Mouse (Mus musculus): Measurements from ENCODE around the gene Havcr1.
A peak's percentile ranks its signal among the peaks of the same experiment; 100 is the strongest.
"Not testable (repeated sequence)": the region's sequence is repeated elsewhere in the genome, so short reads cannot be mapped to it uniquely, and the experiment has no call there.

The Havcr1 gene

DNA sequence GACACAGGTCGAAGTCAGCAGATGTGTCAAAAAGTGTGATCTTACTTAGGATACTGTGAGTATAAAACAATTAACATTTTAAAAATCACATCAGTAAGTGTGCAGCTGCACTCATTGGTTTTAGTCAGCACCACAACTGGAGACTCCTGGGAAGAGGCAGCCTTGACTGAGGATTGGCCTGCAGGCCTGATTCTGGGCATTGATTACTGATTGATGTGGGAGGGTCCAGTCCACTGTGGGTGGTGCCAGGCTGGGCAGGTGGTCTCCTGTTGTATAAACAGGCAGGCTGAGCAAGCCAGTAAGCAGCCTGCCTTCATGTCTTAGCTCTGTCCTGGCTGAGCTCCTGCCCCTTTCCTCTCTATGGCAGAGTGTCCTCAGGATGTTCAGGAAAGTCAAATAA is at the start of gene Havcr1:
Gene Havcr1, plus strand, starts transcription at position 5 of the 400 bp plus-strand sequence.
- DNase-seq (ENCODE audit: low spot score in 2 of 2), result not testable (repeated sequence)

DNA sequence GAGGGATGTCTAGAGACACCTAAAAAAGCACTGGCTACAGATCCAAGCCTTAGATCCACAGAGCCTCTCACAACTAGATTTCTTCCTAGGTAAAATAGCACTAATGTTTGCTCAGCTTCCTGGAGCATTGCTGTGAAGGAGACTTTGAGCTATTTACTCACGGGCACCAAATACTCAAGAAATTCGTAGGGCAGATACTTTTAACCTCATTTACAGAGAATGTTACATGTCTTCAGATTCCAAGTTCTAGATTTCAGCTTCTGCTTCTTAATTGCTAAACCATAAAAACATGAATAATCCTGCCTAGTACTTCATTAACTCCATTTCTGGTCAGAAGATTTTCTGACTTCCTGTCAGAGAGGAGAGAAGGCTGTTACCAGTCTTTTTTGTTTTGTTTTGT is 44.7 kb upstream of the Havcr1 start:
- no peak for DNase-seq (ENCODE audit: low spot score in 2 of 2)

DNA sequence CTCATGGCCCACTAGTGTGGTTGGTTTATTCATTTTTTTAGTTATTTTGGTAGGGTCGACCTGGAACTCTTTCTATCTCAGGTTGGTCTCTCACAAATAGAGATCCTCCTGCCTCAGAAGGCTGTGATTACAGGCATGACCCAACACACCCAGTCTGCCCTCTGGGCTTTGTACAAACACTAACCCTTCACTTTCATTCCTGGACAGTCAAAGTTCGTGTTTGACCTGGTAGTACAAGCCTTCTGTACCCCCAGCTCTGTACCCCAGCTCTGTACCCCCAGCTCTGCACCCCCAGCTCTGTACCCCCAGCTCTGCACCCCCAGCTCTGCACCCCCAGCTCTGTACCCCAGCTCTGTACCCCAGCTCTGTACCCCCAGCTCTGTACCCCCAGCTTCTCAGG is 39.0 kb upstream of the Havcr1 start:
- DNase-seq (ENCODE audit: low spot score in 2 of 2), result not testable (repeated sequence)

DNA sequence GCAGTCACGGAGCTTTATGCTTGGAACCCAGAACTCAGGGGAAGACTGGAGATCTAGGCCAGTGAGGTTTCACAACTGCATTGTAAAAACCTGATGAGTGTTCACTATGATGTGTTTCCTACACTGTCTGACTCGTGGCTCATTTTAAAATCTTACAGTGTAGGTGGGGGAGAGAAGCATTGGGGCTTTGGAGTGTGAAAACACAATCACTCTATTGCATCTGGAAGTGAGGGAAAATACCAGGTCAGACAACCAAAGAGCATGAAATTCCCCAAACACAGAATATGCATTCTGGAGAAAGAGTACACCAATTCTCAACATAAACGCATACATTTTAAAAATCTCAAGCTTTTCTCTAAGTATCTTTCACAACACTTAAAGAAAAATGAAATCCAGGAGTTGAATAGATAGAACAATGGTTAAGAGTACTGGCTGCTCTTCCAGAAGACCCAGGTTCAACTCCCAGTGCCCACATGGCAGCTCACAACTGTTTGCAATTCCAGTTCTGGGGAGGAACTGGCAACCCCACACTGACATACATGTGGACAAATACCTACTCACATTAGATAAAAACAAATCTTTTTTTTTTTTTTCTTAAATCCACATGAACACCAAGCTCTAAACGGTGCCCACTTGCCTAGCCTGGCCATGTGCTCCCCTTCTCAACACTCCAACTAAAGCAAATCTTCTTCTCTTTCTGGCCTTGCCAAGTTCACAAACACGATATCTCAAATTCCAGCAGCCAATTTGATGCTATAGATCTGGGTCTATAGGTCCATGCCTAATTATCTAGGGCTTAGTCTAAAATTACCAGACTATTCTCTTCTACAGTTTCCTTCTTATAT is 37.2 kb upstream of the Havcr1 start:
- no peak for DNase-seq (ENCODE audit: low spot score in 2 of 2)

DNA sequence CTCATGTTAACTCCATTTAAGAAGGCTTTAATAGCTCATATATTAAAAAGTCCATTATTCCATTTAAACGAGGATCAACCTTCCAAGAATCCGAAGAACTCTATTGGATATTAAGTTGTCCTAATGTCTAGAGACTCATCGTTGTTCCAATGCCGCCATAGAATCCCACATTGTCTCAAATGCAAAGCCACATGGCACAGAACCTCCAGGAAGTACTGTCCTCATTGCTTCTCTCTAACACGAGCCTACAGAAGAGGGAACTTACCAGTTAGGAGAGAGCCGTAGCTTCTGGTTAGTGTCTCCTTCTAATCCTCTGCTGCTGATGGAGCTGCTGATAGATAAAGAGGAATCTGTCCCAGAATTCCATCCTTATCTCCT is 36.6 kb upstream of the Havcr1 start:
- no peak for DNase-seq (ENCODE audit: low spot score in 2 of 2)

DNA sequence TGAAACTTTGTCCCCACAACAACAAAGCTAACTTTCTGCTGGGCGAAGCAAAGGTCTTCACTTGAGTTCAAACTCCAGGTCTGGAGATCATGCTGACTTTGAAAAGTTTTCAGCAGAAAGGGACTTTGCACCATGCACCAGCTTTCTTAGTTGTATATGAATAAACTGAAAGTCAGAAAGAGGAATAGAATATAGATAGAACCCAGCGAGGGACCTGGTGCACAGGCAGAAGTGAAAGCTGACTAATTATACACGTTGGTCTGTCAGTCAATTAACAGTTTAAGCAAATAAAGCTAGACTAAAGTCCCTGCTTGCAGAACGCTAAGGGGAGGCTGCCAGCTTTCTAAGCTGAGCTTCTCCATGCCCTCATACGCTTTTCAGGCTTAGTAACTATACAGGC is 36.0 kb upstream of the Havcr1 start:
- no peak for DNase-seq (ENCODE audit: low spot score in 2 of 2)

DNA sequence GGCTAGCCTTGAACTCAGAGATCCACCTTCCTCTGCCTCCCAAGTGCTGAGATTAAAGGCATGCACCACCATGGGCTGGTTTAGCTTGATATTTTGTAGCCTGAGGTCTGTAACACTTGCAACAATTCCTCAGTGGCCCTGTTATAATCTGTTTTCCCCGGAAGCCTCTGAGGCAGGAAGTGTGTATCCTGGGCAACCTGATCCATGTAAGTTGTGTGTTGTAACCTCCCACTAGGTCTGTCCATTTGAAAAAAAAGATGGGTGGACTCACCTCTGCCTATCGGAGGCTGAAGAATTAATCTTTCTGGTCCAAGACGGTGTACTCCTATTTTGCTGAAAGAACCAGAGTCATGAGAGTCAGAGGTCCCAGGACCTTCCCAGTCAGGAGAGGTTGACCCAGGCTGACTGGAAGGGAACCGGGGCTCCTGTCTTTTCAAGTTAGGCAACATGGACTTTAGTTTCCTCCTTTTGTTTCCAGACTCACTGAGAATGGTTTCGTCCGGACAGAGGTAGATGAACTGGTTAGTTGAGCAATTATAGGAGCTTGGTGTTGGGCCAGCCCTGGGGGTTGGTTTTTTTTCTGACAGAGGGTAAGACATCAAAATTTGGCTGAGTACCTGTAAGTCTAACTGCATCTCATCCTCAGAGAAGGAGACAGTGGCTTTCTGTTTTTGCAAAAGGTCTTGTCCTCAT is 28.1 kb upstream of the Havcr1 start, which contains the start of gene Timd2:
Gene Timd2, minus strand, starts transcription at position 398 of the 693 bp plus-strand sequence.
- DNase-seq (ENCODE audit: low spot score in 2 of 2), result no peak

DNA sequence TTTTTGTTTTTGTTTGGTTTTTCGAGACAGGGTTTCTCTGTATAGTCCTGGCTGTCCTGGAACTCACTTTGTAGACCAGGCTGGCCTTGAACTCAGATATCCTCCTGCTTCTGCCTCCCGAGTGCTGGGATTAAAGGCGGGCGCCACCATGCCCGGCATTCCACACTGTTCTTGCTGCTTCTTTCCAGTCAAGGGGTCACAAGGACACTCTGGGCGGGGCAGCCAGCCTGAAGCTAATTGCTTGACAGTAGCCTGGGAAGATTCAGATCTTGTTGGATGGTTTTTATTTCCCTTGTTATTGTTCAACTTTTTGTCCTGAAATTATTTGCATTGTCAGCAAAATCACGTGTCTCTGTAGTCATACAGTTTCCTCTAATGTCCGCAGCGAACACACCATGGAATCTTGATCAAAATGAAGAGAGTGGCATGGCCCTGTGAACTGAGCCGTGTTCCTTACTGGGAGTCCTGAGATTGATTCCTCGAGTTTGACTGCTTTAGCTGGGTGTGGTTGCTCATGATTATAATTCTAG is 3.3 kb upstream of the Havcr1 start:
- DNase-seq (ENCODE audit: low spot score in 2 of 2), result no peak

DNA sequence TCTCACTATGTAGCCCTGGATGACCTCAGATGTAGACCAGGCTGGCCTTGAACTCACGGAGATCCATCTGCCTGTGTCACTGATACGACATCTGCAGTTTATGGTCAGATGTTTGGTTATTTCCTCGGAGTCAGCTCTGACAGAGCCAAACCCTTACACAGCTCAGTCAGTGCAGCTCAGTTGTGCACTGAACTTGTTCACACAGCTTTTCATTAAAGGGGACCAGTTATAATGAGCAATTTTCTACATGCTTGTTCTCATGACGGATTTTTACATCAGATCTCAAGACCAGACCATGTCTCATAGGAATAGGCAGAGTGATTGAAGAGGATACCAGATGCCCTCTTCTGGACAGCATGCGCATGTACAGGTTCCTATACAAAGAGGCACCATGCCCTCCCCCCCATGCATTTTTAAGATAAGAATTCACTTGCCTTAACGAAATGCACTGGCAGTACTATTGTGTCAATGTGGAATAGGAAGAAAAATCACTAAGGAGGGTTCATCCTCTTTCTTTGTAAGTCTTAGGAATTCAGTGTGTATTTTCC is 1.6 kb upstream of the Havcr1 start:
- DNase-seq (ENCODE audit: low spot score in 2 of 2), result peak; percentile 56 to 67

DNA sequence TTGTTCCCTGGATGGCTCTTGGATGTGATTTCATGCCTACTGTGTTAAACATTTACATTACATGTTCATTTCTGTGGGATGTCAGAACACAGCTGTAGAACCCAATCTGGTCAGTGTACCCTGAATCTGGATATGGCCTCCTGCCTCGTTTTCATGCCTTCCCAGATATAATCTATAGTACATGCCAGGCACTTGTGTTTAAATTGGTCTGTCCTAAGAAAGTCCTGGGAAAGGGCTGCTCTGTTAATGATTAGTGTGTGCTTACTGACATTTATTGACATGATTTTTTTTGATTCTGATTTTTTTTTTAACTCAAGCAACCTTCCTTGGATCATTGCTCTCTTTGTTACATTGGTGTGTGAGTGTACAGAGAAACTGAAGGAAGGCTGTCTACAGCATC is 263 bp upstream of the Havcr1 start:
- no peak for DNase-seq (ENCODE audit: low spot score in 2 of 2)

DNA sequence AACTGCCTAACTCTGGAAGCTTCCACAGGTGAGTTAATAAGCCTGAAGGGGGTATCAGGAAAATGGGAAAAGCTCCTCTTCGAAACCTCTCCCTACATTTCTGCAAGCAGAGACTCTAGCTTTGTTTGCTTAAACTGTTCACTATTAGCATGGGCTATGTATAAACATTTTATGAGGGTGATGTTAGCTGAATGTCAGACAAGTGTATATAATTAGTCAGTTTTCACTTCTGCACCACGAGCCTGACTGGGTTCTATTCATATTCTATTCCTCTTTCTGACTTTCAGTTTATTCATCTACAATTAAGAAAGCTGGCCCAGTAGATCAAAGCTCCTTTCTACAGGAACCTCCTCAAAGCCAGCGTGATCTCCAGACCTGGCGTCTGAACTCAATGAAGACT is 4.6 kb downstream of the Havcr1 start:
- no peak for DNase-seq (ENCODE audit: low spot score in 2 of 2)

DNA sequence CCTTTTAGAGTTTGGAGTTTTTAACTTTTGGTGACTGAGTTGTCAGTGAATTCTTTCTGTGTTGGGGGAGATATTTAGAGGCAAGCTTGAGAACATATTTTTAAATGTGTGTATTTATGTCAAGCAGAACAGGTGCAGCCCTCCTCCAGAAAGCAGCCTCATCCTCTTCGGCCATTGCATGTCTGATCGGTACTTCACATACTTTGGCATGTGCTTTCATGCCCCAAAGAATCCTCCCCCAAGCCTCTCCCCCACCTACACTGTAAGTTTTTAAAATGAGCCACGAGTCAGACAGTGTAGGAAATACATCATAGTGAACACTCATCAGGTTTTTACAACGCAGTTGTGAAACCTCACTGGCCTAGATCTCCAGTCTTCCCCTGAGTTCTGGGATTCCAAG is 6.0 kb downstream of the Havcr1 start:
- DNase-seq (ENCODE audit: low spot score in 2 of 2), result no peak

DNA sequence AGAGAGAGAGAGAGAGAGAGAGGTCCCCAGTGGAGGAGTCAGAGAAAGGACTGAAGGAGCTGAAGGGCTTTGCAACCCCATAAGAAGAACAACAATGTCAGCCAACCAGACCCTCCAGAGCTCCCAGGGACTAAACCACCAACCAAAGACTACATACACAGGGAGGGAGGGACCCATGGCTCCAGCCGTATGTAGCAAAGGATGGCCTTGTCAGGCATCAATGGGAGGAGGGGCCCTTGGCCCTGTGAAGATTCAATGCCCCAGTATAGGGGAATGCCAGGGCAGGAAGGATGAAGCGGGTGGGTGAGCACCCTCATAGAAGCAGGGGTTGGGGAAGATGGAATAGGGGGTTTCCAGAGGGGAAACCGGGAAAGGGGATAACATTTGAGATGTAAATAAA is 6.8 kb downstream of the Havcr1 start:
- DNase-seq (ENCODE audit: low spot score in 2 of 2), result no peak

DNA sequence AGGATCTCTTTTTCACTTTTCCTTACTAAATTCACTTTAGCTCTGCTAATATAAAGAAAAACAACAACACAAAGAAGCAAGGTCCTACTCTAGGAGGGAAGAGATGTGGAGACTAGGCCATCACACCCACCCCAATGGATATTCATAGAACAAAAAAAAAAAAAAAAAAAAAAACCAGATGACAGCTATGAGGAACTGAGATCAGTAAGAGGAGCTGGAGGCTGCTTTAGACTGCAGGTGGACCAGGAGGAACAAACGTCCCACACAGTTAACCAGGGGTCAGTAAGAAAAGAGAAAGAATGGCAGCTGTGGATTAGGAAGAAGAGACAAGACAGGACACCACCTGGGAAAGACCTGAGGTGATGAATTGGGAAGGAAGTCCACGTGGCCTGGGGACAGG is 13.1 kb downstream of the Havcr1 start:
- DNase-seq (ENCODE audit: low spot score in 2 of 2), result no peak

DNA sequence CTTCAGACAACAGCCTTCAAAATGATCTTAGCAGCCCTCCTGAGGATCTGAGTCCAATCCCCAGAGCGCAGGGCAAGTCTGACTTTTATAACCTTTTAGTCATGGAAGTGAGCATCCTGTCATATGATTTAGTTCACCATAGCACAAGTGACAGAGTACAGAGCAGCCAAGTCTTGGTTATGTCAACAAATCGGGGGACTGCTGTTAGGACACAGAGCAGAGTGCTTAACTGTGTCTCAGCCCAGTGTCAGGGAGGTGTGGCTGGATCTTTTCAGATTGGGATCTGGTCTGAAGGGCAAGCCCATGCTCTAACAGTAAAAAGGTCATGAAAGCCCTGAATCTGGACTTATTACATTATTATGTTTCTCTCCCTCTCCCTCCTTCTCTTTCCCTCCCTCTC is 18.8 kb downstream of the Havcr1 start:
- no peak for DNase-seq (ENCODE audit: low spot score in 2 of 2)

DNA sequence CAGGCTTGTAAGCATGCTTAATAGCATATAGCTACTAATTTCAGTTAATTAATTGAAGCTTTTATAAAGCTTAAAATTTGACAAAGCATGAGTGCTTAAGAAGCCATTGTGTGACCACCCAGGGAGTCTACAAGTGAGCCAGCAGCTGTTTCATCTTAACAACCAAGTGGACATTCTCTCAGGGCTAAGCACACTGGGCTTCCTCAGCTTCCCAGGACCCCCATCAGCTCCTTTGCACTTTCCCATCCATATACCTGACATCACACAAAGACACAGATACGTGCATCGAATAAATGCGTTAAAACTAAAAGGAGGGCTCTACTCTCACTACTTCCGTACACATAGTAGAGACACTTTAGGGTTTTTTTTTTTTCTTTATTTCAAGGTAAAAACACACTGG is 19.8 kb downstream of the Havcr1 start:
- no peak for DNase-seq (ENCODE audit: low spot score in 2 of 2)

DNA sequence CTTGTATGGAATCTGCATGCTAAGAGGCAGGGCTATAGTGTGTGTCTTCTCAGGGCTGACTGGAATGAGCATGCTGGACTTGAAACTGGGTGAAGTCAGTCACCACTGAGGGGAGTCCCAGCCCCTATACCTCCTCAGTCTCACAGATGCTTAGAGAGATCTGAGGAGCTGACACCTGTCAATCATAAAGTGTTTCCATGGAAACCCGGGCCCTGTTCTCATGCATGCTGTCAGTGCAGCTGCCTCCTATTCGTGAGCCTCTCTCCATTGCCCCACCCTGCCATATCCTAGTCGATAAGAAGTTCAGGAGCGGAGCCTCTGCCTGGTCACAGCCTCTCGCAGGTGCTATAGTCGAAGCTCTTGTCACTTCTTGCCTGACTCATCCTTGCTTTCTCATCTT is 20.8 kb downstream of the Havcr1 start:
- DNase-seq (ENCODE audit: low spot score in 2 of 2), result not testable (repeated sequence)

DNA sequence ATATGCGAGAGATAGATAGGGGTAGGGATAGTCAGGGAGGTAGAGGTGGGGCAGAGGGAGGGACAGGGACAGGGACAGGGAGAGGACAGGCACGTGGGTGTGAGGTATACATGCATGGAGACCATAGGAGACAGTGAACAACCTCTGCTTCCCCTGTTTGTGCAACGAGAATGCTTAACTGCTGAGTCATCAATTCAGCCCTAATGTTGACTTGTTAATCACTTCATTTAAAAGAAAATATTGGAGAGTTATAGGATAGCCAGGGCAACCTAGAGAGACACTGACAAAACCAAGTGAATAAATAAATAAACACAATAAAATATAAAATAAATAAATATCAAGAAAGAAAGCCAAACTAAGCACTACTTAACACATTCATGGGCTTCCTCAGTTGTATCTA is 42.0 kb downstream of the Havcr1 start:
- no peak for DNase-seq (ENCODE audit: low spot score in 2 of 2)

DNA sequence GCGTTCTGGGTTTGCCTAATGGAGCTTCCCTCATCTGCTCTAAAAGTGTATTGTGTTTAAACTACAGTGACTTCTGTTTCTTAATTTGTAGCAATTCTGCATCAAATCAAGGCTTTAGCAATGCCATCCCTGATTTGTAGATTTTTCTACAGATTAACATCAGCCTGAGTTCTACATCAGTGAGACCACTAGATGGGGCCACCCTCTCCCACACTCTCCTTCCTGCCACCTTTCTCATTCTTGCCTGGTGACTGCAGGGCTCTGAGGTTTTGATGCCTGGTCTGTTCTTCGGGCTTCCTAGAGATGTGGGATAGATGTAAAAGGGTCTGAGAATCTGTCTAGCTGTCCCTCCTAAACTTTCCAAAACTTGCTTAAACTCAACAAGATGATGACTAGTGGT is 44.9 kb downstream of the Havcr1 start:
- DNase-seq (ENCODE audit: low spot score in 2 of 2), result no peak

DNA sequence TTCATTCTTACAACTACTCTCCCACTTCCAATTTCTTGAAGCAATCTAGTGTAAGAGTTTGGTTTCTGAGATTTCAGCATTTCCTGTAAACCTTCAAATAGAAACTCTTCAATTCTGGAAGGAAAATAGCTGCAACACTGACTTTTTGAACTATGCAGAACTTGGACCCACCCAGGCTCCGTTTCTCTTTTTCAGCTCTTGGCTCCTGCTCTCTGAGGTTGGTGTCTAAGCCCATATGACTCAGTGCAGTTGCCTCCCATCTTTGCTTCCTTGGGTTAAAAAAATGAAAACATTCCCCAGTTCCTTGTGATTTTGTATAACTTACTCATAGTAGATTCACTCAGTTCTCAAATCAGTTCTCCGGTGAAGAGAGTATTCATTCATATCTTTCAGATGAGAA is 69.6 kb downstream of the Havcr1 start:
- DNase-seq (ENCODE audit: low spot score in 2 of 2), result no peak

DNA sequence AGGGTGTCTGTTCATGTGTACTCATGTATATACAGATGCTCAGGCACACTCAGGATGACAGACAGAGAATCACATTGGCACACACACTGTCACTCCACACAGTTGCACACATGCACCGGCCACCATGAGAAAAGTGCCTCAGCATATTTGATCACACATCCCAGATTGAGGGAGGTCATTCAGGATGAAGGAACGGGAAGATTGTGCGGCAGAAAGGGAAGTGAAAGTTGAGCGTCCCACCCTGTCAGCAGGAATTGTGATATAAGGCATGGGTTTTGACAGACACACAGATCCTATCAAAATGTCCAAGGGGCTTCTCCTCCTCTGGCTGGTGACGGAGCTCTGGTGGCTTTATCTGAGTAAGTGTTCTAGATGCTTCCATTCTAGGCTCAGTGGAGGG is 75.6 kb downstream of the Havcr1 start, which contains the start of gene Timd4:
Gene Timd4, plus strand, starts transcription at position 290 of the 400 bp plus-strand sequence.
- no peak for DNase-seq (ENCODE audit: low spot score in 2 of 2)

DNA sequence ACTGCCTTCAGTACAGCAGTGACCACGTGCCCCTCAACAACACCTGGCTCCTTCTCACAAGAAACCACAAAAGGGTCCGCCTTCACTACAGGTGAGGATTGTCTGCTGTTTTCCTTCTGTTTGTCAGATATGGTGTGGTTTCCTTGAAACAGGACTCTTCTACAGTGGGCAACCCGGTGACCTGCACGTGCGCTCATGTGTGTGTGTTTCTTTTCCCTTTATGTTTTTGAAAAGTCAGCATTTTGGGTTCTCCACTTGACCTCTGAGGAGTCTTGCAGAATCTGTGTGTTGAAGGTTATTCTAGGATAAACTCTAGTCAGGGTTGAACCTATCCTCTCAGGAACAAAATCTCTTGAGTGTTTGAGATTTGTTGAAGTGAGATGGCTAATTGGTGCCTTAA is 82.8 kb downstream of the Havcr1 start:
- no peak for DNase-seq (ENCODE audit: low spot score in 2 of 2)

DNA sequence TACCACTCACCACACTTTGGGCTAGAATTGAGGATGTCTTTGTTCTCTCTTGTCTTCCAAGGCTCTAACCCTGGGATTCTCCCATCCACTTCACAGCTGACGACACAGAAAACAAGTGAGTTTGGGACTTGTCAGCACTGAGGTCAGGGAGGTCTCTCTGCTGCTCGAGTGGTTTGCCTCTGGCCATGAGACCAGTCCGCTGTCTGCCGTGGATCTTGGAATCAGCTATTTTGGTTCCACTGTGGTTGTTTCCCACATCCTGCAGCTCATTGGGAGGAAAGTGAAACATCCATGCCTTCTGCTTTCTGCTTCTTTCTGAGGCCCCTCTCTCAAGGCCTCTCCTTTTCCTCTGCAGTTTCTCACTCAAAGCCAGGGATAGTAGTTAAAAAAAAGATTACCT is 85.0 kb downstream of the Havcr1 start:
- no peak for DNase-seq (ENCODE audit: low spot score in 2 of 2)

All from right cerebral cortex, postnatal 10 days (tissue).